Mouse (Mus musculus): ENCODE measurements at regions not wholly inside any gene's neighbourhood (a gene's known extent, or its start where the extent isn't known, plus 50 kb on each side); places are given as distances from the start of the nearest gene placed in this dataset.

- no peak for ATAC-seq (ENCODE audit: low read depth)
- Histone ChIP-seq H3K4me1 (replicated peaks) (no peaks in the 10 kb centered on the region), H3K4me3 (no peak overlapping the region), H3K4me2 (no peak overlapping the region), H3K9ac (no peak overlapping the region), H3K27ac (replicated peaks) (no peak overlapping the region), H3K27me3 (no peaks in the 10 kb centered on the region), H3K36me3 (no peaks in the 10 kb centered on the region), H3K9me3 (no peaks in the 10 kb centered on the region)
- WGBS = 83% methylated on average over 2 of the region's 2 CpGs
These were observed 429.8 kb downstream of the Kctd12 start for GRCm38 (mm10) chr14:102552598-102552997.

- ATAC-seq (ENCODE audit: low read depth) = no peak
- 67% methylated on average over 9 of the region's 9 CpGs for WGBS
- no peak overlapping the region for H3K4me2 ChIP-seq
- no peaks in the 10 kb centered on the region for H3K36me3 ChIP-seq
- no peaks in the 10 kb centered on the region for H3K4me1 ChIP-seq (replicated peaks)
- H3K9me3 ChIP-seq = no peaks in the 10 kb centered on the region
- H3K27me3 ChIP-seq = no peaks in the 10 kb centered on the region
- no peak overlapping the region for H3K27ac ChIP-seq (replicated peaks)
- H3K4me3 ChIP-seq = no peak overlapping the region
- H3K9ac ChIP-seq = no peak overlapping the region
These were observed 457.4 kb downstream of the Kctd12 start for GRCm38 (mm10) chr14:102524894-102525577.

GRCm38 (mm10) chr14:102516765-102517164 is 465.7 kb downstream of the Kctd12 start:
- ATAC-seq (ENCODE audit: low read depth) = no peak
- H3K4me3 ChIP-seq = no peak overlapping the region
- no peaks in the 10 kb centered on the region for H3K36me3 ChIP-seq
- H3K9me3 ChIP-seq = no peaks in the 10 kb centered on the region
- 1% methylated on average over 2 of the region's 2 CpGs for WGBS
- no peak overlapping the region for H3K4me2 ChIP-seq
- no peak overlapping the region for H3K9ac ChIP-seq
- H3K27me3 ChIP-seq = no peaks in the 10 kb centered on the region
- H3K4me1 ChIP-seq (replicated peaks) = peaks cover 8% of the 10 kb centered on the region
- H3K27ac ChIP-seq (replicated peaks) = no peak overlapping the region

- Histone ChIP-seq H3K36me3 (no peaks in the 10 kb centered on the region), H3K4me1 (replicated peaks) (peaks cover 8% of the 10 kb centered on the region), H3K9me3 (no peaks in the 10 kb centered on the region), H3K4me3 (no peak overlapping the region), H3K27ac (replicated peaks) (no peak overlapping the region), H3K27me3 (no peaks in the 10 kb centered on the region), H3K9ac (no peak overlapping the region), H3K4me2 (no peak overlapping the region)
- ATAC-seq (ENCODE audit: low read depth) = no peak
- 61% methylated on average over 2 of the region's 2 CpGs for WGBS
These were observed 467.9 kb downstream of the Kctd12 start for GRCm38 (mm10) chr14:102514527-102514926.

GRCm38 (mm10) chr14:102512651-102513050 is 469.8 kb downstream of the Kctd12 start:
- no peaks in the 10 kb centered on the region for H3K36me3 ChIP-seq
- H3K9ac ChIP-seq = no peak overlapping the region
- peaks cover 8% of the 10 kb centered on the region for H3K4me1 ChIP-seq (replicated peaks)
- WGBS = 54% methylated on average over 3 of the region's 3 CpGs
- H3K27ac ChIP-seq (replicated peaks) = no peak overlapping the region
- H3K9me3 ChIP-seq = no peaks in the 10 kb centered on the region
- ATAC-seq (ENCODE audit: low read depth) = no peak
- no peak overlapping the region for H3K4me2 ChIP-seq
- H3K27me3 ChIP-seq = no peaks in the 10 kb centered on the region
- no peak overlapping the region for H3K4me3 ChIP-seq

GRCm38 (mm10) chr14:102511691-102512383 is 470.6 kb downstream of the Kctd12 start:
- Histone ChIP-seq H3K27ac (replicated peaks) (no peak overlapping the region), H3K27me3 (no peaks in the 10 kb centered on the region), H3K36me3 (no peaks in the 10 kb centered on the region), H3K4me1 (replicated peaks) (peaks cover 7% of the 10 kb centered on the region), H3K9ac (no peak overlapping the region), H3K4me2 (no peak overlapping the region), H3K4me3 (no peak overlapping the region), H3K9me3 (no peaks in the 10 kb centered on the region)
- no peak for ATAC-seq (ENCODE audit: low read depth)
- WGBS = 72% methylated on average over 7 of the region's 7 CpGs

GRCm38 (mm10) chr14:102510387-102510786 is 472.1 kb downstream of the Kctd12 start:
- Histone ChIP-seq H3K4me2 (no peak overlapping the region), H3K9me3 (no peaks in the 10 kb centered on the region), H3K9ac (no peak overlapping the region), H3K36me3 (no peaks in the 10 kb centered on the region), H3K4me1 (replicated peaks) (no peaks in the 10 kb centered on the region), H3K27ac (replicated peaks) (no peak overlapping the region), H3K27me3 (no peaks in the 10 kb centered on the region), H3K4me3 (no peak overlapping the region)
- ATAC-seq (ENCODE audit: low read depth) = no peak
- WGBS = 35% methylated on average over 4 of the region's 4 CpGs

DNA sequence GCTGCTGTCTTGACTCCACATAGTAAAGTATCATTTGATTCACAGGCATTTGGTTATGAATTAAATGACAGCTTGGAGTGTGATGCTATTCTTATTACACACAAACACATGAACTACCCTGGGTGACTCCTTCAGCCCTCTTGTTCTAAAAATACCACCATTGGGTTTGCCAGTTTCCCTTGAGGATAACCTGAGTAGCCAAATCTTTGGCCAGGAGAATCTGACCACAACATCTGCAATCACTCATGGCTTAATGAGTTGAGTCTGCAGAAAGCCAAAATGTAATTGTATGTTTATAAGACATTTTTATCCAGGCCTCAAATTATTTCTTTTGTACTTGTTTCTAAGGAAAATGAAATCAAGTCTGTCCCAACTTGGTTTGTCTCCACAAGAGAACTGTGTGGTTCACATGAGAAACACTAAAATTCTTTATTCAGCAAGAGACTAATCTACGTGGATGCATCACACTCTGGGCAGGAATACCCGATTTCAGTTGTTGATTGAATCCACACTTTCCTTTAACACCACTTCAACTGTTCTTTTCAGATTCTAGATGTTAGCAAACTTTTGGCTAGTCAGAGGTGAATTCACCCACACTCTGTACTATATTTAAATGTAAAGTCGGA is 476.6 kb downstream of the Kctd12 start:
- Histone ChIP-seq H3K27me3 (no peaks in the 10 kb centered on the region), H3K9ac (no peak overlapping the region), H3K4me2 (no peak overlapping the region), H3K4me1 (replicated peaks) (no peaks in the 10 kb centered on the region), H3K27ac (replicated peaks) (no peak overlapping the region), H3K36me3 (no peaks in the 10 kb centered on the region), H3K4me3 (no peak overlapping the region), H3K9me3 (no peaks in the 10 kb centered on the region)
- 89% methylated on average over 3 of the region's 3 CpGs for WGBS
- ATAC-seq (ENCODE audit: low read depth) = no peak

DNA sequence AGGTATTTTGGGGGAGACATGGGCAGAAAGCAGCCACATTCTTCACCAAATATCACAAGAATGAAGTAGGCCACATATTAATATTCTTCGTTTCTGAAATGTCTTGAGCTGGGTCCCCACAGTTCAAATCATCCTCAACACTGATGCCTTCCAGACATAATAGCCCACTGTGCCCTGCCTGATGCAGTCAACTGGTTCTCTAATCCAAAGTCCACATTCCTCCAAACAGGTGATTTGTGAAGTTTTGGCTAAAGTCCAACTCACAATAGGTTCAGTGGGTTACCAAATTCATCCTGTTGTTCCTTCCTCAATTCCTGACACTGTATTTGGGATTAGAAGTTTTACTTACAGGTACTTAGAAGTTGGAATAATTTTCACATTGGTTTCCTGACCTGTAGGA is 485.3 kb downstream of the Kctd12 start:
- no peak for ATAC-seq (ENCODE audit: low read depth)
- Histone ChIP-seq H3K4me2 (no peak overlapping the region), H3K4me3 (no peak overlapping the region), H3K9me3 (no peaks in the 10 kb centered on the region), H3K27me3 (no peaks in the 10 kb centered on the region), H3K36me3 (no peaks in the 10 kb centered on the region), H3K9ac (no peak overlapping the region), H3K4me1 (replicated peaks) (no peaks in the 10 kb centered on the region), H3K27ac (replicated peaks) (no peak overlapping the region)
- 95% methylated on average over 1 of the region's 1 CpGs for WGBS

GRCm38 (mm10) chr14:102492376-102492775 is 490.1 kb downstream of the Kctd12 start:
- Histone ChIP-seq H3K9me3 (no peaks in the 10 kb centered on the region), H3K4me1 (replicated peaks) (no peaks in the 10 kb centered on the region), H3K9ac (no peak overlapping the region), H3K4me2 (no peak overlapping the region), H3K4me3 (no peak overlapping the region), H3K27ac (replicated peaks) (no peak overlapping the region), H3K36me3 (no peaks in the 10 kb centered on the region), H3K27me3 (no peaks in the 10 kb centered on the region)
- WGBS = 58% methylated on average over 2 of the region's 2 CpGs
- no peak for ATAC-seq (ENCODE audit: low read depth)

GRCm38 (mm10) chr14:102491205-102491604 is 491.2 kb downstream of the Kctd12 start:
- 94% methylated on average over 1 of the region's 1 CpGs for WGBS
- H3K27ac ChIP-seq (replicated peaks) = no peak overlapping the region
- H3K27me3 ChIP-seq = no peaks in the 10 kb centered on the region
- H3K4me3 ChIP-seq = no peak overlapping the region
- ATAC-seq (ENCODE audit: low read depth) = no peak
- no peak overlapping the region for H3K9ac ChIP-seq
- H3K9me3 ChIP-seq = no peaks in the 10 kb centered on the region
- H3K4me1 ChIP-seq (replicated peaks) = no peaks in the 10 kb centered on the region
- H3K36me3 ChIP-seq = no peaks in the 10 kb centered on the region
- H3K4me2 ChIP-seq = no peak overlapping the region

DNA sequence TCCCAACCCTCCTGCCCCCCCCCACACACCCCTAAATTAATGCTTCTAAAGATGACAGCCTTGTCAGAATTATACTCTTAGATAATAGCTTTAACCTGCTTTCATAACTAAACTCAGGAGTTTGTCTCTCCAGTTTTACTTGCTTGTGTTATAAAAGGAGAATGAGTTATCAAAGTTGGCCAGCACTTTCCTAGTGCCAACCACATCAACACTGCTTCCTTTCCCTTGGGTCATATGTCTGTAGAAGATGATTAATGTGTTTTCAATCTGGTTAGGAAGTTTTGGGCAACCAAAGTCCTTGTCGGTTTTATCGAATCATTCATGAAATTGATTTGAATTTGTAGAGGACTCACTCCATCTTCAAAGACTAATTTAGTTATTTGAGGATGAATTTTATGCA is 505.3 kb downstream of the Kctd12 start:
- Histone ChIP-seq H3K9me3 (no peaks in the 10 kb centered on the region), H3K27me3 (no peaks in the 10 kb centered on the region), H3K27ac (replicated peaks) (no peak overlapping the region), H3K36me3 (no peaks in the 10 kb centered on the region), H3K4me3 (no peak overlapping the region), H3K9ac (no peak overlapping the region), H3K4me1 (replicated peaks) (no peaks in the 10 kb centered on the region), H3K4me2 (no peak overlapping the region)
- no peak for ATAC-seq (ENCODE audit: low read depth)
- WGBS = 91% methylated on average over 2 of the region's 2 CpGs

Measured in neural tube, embryonic 13.5 days (tissue).